Mouse (Mus musculus): ENCODE measurements around the gene Fap. TPM values are rescaled to one million over a fixed set of nuclear protein-coding genes. Genes with fewer than 3 reads are reported as not detected.

Fap gene
- polyA plus RNA-seq, 1 experiment, result 0.11 TPM

DNA sequence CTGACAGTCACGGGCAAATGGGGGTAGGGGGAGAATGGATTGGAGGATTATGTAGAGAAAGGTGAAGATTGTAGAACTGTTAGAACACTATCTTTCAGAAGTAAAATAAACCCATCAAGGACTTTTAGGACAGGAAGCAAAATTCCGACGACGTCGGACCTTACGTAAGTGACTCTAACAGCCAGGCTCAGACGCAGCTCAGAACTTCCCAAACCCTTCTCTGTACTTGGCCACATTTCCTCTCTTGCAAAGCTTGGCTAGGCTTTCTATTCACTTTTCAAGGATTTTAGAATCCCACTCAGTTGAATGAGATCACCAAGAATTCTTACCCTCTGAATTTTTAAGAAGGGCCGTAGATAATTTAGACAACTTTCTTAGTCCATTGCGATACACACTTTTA lies 17.5 kb downstream of the Fap start:
- Histone ChIP-seq H3K36me3 (ENCODE audit: control insufficient read depth, insufficient read depth) (no peaks in the 10 kb centered on the region), H3K4me2 (ENCODE audit: low read depth) (no peak overlapping the region), H3K27me3 (ENCODE audit: control insufficient read depth, insufficient read depth, insufficient read length) (no peaks in the 10 kb centered on the region), H3ac (ENCODE audit: control insufficient read depth, insufficient read length) (no peak overlapping the region), H3K4me3 (no peak overlapping the region), H3K79me2 (ENCODE audit: control insufficient read depth, insufficient read depth) (no peaks in the 10 kb centered on the region)
- TF ChIP-seq E2F4 (IDR thresholded peaks at IDR 0.05; ENCODE audit: insufficient read depth), result no peak
- TF ChIP-seq MAX (IDR thresholded peaks at IDR 0.05; ENCODE audit: low read depth), result no peak
- no peak for TF ChIP-seq MYOG (IDR thresholded peaks at IDR 0.05; ENCODE audit: control insufficient read depth in 1 of 3, insufficient read depth in 1 of 3, insufficient read length in 2 of 3, low read depth in 2 of 3)
- no peak for TF ChIP-seq CEBPB (IDR thresholded peaks at IDR 0.05; ENCODE audit: insufficient read depth, poor library complexity, severe bottlenecking)
- no peak for TF ChIP-seq MYOD1 (IDR thresholded peaks at IDR 0.05; ENCODE audit: control insufficient read depth in 1 of 3, insufficient read length in 2 of 3, low read depth in 2 of 3)
- no peak for TF ChIP-seq TCF3 (IDR thresholded peaks at IDR 0.05; ENCODE audit: insufficient read length, low read depth)
- TF ChIP-seq USF1 (IDR thresholded peaks at IDR 0.05; ENCODE audit: low read depth), result no peak
- no peak for TF ChIP-seq SRF (IDR thresholded peaks at IDR 0.05; ENCODE audit: control insufficient read depth, insufficient read length, low read depth)
- TF ChIP-seq POLR2A (IDR thresholded peaks at IDR 0.05; ENCODE audit: insufficient read length, low read depth), result no peak
- TF ChIP-seq TCF12 (IDR thresholded peaks at IDR 0.05; ENCODE audit: insufficient read depth, poor library complexity, severe bottlenecking), result no peak

DNA sequence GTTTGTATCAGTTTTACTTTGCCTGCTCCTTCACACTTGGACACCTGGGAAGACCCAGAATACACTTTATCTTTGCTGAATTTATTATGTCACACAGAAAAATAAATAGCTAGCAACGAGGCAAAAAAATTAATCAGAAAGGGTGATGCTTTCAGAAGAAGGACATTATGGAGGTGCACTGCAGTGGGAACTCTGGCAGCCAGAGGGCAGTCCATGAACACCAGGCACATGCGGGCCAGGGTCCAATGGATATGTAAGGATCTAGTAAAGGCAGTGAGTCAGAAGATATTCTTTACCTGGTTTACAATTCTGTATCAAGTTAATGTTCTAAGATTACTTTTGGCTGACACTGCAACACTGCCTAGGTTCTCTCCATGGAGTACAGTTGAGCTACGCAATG lies 24.2 kb downstream of the Fap start:
- Histone ChIP-seq H3ac (ENCODE audit: control insufficient read depth, insufficient read length) (no peak overlapping the region), H3K4me3 (no peak overlapping the region)

DNA sequence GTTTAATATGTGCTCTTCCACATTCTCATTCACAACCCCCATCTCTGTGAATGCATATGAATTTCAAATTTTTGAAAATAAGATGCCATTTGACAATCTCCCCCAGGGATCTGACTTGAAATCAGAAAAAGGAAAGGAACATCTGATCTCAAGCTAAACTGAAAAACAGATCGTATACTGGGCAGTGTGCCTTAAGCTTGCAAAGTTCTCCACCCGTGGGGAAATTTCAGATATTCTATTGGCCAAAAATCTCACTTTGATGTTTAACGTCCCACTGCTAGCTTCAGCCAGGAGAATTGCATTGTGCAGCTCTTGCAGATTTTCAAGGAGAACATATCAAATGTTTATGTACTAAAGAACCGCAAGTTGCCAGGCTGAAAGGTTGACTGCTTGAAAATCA lies 24.7 kb downstream of the Fap start:
- Histone ChIP-seq H3K27me3 (ENCODE audit: control insufficient read depth, insufficient read depth, insufficient read length) (no peaks in the 10 kb centered on the region), H3K36me3 (ENCODE audit: control insufficient read depth, insufficient read depth) (no peaks in the 10 kb centered on the region), H3K4me2 (ENCODE audit: low read depth) (no peak overlapping the region), H3ac (ENCODE audit: control insufficient read depth, insufficient read length) (no peak overlapping the region), H3K4me3 (no peak overlapping the region), H3K79me2 (ENCODE audit: control insufficient read depth, insufficient read depth) (no peaks in the 10 kb centered on the region)
- TF ChIP-seq TCF3 (IDR thresholded peaks at IDR 0.05; ENCODE audit: insufficient read length, low read depth), result no peak
- TF ChIP-seq MAX (IDR thresholded peaks at IDR 0.05; ENCODE audit: low read depth), result no peak
- no peak for TF ChIP-seq POLR2AphosphoS2 (IDR thresholded peaks at IDR 0.05; ENCODE audit: insufficient read length, low read depth)
- TF ChIP-seq POLR2A (IDR thresholded peaks at IDR 0.05; ENCODE audit: insufficient read length, low read depth), result no peak
- no peak for TF ChIP-seq REST (IDR thresholded peaks at IDR 0.05; ENCODE audit: insufficient read depth, insufficient read length)
- TF ChIP-seq E2F4 (IDR thresholded peaks at IDR 0.05; ENCODE audit: insufficient read depth), result no peak
- TF ChIP-seq SRF (IDR thresholded peaks at IDR 0.05; ENCODE audit: control insufficient read depth, insufficient read length, low read depth), result no peak
- no peak for TF ChIP-seq MYOG (IDR thresholded peaks at IDR 0.05; ENCODE audit: control insufficient read depth in 1 of 3, insufficient read depth in 1 of 3, insufficient read length in 2 of 3, low read depth in 2 of 3)
- TF ChIP-seq USF1 (IDR thresholded peaks at IDR 0.05; ENCODE audit: low read depth), result no peak
- TF ChIP-seq MYOD1 (IDR thresholded peaks at IDR 0.05; ENCODE audit: control insufficient read depth in 1 of 3, insufficient read length in 2 of 3, low read depth in 2 of 3), result no peak
- TF ChIP-seq TCF12 (IDR thresholded peaks at IDR 0.05; ENCODE audit: insufficient read depth, poor library complexity, severe bottlenecking), result no peak

More for the DNA sequence above, 24.2 kb downstream of the Fap start:
- no peak for TF ChIP-seq MYOD1 (IDR thresholded peaks at IDR 0.05; ENCODE audit: control insufficient read depth in 1 of 3, insufficient read length in 2 of 3, low read depth in 2 of 3)
- TF ChIP-seq E2F4 (IDR thresholded peaks at IDR 0.05; ENCODE audit: insufficient read depth), result no peak
- no peak for TF ChIP-seq POLR2A (IDR thresholded peaks at IDR 0.05; ENCODE audit: insufficient read length, low read depth)
- TF ChIP-seq USF1 (IDR thresholded peaks at IDR 0.05; ENCODE audit: low read depth), result no peak
- TF ChIP-seq MAX (IDR thresholded peaks at IDR 0.05; ENCODE audit: low read depth), result no peak
- no peak for TF ChIP-seq CEBPB (IDR thresholded peaks at IDR 0.05; ENCODE audit: insufficient read depth, poor library complexity, severe bottlenecking)
- no peak for TF ChIP-seq POLR2AphosphoS2 (IDR thresholded peaks at IDR 0.05; ENCODE audit: insufficient read length, low read depth)
- TF ChIP-seq SRF (IDR thresholded peaks at IDR 0.05; ENCODE audit: control insufficient read depth, insufficient read length, low read depth), result no peak
- no peak for TF ChIP-seq TCF3 (IDR thresholded peaks at IDR 0.05; ENCODE audit: insufficient read length, low read depth)
- Histone ChIP-seq H3K36me3 (ENCODE audit: control insufficient read depth, insufficient read depth) (no peaks in the 10 kb centered on the region), H3K79me2 (ENCODE audit: control insufficient read depth, insufficient read depth) (no peaks in the 10 kb centered on the region), H3K4me2 (ENCODE audit: low read depth) (no peak overlapping the region), H3K27me3 (ENCODE audit: control insufficient read depth, insufficient read depth, insufficient read length) (no peaks in the 10 kb centered on the region)

DNA sequence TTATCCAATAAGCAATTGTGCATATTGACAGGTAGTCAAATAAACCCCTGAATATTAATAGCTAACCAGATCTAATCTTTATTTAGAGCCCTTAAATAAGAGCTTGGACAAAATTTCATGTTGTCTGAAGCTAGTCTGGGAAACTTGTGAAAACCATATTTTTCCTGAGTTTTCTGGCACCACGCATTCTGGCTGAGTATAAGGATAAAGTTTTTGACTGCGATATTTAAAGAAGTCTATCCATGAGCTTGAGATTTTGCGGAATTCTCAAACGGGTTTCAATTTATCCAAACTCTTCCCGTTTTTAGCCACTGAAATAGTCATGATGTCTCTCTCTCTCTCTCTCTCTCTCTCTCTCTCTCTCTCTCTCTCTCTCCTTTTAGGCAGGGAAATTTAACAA lies 25.8 kb downstream of the Fap start:
- no peaks in the 10 kb centered on the region for H3K36me3 ChIP-seq (ENCODE audit: control insufficient read depth, insufficient read depth)
- H3ac ChIP-seq (ENCODE audit: control insufficient read depth, insufficient read length), result no peak overlapping the region
- no peaks in the 10 kb centered on the region for H3K79me2 ChIP-seq (ENCODE audit: control insufficient read depth, insufficient read depth)
- no peaks in the 10 kb centered on the region for H3K27me3 ChIP-seq (ENCODE audit: control insufficient read depth, insufficient read depth, insufficient read length)
- H3K4me3 ChIP-seq, result no peak overlapping the region
- no peak overlapping the region for H3K4me2 ChIP-seq (ENCODE audit: low read depth)
- TF ChIP-seq MYOG (IDR thresholded peaks at IDR 0.05; ENCODE audit: control insufficient read depth in 1 of 3, insufficient read depth in 1 of 3, insufficient read length in 2 of 3, low read depth in 2 of 3) (no peak), REST (IDR thresholded peaks at IDR 0.05; ENCODE audit: insufficient read depth, insufficient read length) (no peak), SRF (IDR thresholded peaks at IDR 0.05; ENCODE audit: control insufficient read depth, insufficient read length, low read depth) (no peak), POLR2A (IDR thresholded peaks at IDR 0.05; ENCODE audit: insufficient read length, low read depth) (no peak), TCF3 (IDR thresholded peaks at IDR 0.05; ENCODE audit: insufficient read length, low read depth) (no peak), USF1 (IDR thresholded peaks at IDR 0.05; ENCODE audit: low read depth) (no peak), TCF12 (IDR thresholded peaks at IDR 0.05; ENCODE audit: insufficient read depth, poor library complexity, severe bottlenecking) (no peak), POLR2AphosphoS2 (IDR thresholded peaks at IDR 0.05; ENCODE audit: insufficient read length, low read depth) (no peak), MAX (IDR thresholded peaks at IDR 0.05; ENCODE audit: low read depth) (no peak), CEBPB (IDR thresholded peaks at IDR 0.05; ENCODE audit: insufficient read depth, poor library complexity, severe bottlenecking) (no peak), E2F4 (IDR thresholded peaks at IDR 0.05; ENCODE audit: insufficient read depth) (no peak), MYOD1 (IDR thresholded peaks at IDR 0.05; ENCODE audit: control insufficient read depth in 1 of 3, insufficient read length in 2 of 3, low read depth in 2 of 3) (no peak)

DNA sequence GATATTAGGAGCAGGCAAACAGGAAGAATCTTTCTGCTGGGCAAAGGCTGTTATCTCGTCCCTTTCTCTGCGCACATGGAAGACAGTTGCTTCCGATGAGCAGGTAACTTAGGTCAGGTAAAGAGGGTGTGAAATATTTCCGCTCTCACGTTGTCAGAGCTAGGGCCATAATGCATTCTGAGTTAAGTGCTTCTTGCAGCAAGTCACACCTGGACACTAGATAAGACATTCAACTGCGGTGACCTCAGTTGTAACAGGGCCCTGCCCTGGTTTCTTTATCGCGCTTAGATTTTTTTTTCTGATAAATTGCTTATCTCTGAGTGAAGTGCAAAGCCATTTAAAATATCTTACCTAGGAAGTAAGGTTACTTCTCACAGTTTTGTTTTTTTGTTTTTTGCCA lies 38.4 kb downstream of the Fap start:
- Histone ChIP-seq H3K79me2 (ENCODE audit: control insufficient read depth, insufficient read depth) (no peaks in the 10 kb centered on the region), H3K4me3 (no peak overlapping the region), H3K27me3 (ENCODE audit: control insufficient read depth, insufficient read depth, insufficient read length) (no peaks in the 10 kb centered on the region), H3K4me2 (ENCODE audit: low read depth) (no peak overlapping the region), H3ac (ENCODE audit: control insufficient read depth, insufficient read length) (no peak overlapping the region), H3K36me3 (ENCODE audit: control insufficient read depth, insufficient read depth) (no peaks in the 10 kb centered on the region)
- TF ChIP-seq MAX (IDR thresholded peaks at IDR 0.05; ENCODE audit: low read depth) (no peak), REST (IDR thresholded peaks at IDR 0.05; ENCODE audit: insufficient read depth, insufficient read length) (no peak), MYOG (IDR thresholded peaks at IDR 0.05; ENCODE audit: control insufficient read depth in 1 of 3, insufficient read depth in 1 of 3, insufficient read length in 2 of 3, low read depth in 2 of 3) (no peak), USF1 (IDR thresholded peaks at IDR 0.05; ENCODE audit: low read depth) (no peak), TCF3 (IDR thresholded peaks at IDR 0.05; ENCODE audit: insufficient read length, low read depth) (no peak), MYOD1 (IDR thresholded peaks at IDR 0.05; ENCODE audit: control insufficient read depth in 1 of 3, insufficient read length in 2 of 3, low read depth in 2 of 3) (no peak), SRF (IDR thresholded peaks at IDR 0.05; ENCODE audit: control insufficient read depth, insufficient read length, low read depth) (no peak), CEBPB (IDR thresholded peaks at IDR 0.05; ENCODE audit: insufficient read depth, poor library complexity, severe bottlenecking) (no peak), POLR2A (IDR thresholded peaks at IDR 0.05; ENCODE audit: insufficient read length, low read depth) (no peak), POLR2AphosphoS2 (IDR thresholded peaks at IDR 0.05; ENCODE audit: insufficient read length, low read depth) (no peak), E2F4 (IDR thresholded peaks at IDR 0.05; ENCODE audit: insufficient read depth) (no peak)

Measured in myocyte (in vitro differentiated cells).